Mouse (Mus musculus) liver, embryonic 11.5 days (tissue): Measurements from ENCODE around the gene Vmn1r222. TPM values are rescaled to one million over a fixed set of nuclear protein-coding genes. Genes with fewer than 3 reads are reported as not detected.
"Not testable (repeated sequence)": the region's sequence is repeated elsewhere in the genome, so short reads cannot be mapped to it uniquely, and the experiment has no call there.

ENCODE experiments used
- ATAC-seq: fragments of 200-750 bp; cut with Nextera tagmentation; replicated peaks from 2 replicates; pipeline ENCODE4 v1.8.0; 2017; ENCODE audit warnings: moderate number of reproducible peaks, mild to moderate bottlenecking, moderate TSS enrichment, moderate library complexity; ENCODE audit not compliant: low FRiP score
- DNase-seq: peaks from one replicate; pipeline ENCODE4 v3.0.0-alpha.2; 2017; ENCODE audit warnings: low spot score
- H3K27ac ChIP-seq: fragments of 300-500 bp; sonication (generic); 2 replicates; pipeline ENCODE4 v1.5.1; 2014; ENCODE audit warnings: mild to moderate bottlenecking, low read depth, low read length, control low read depth
- H3K27me3 ChIP-seq: fragments of 300-500 bp; sonication (generic); replicated peaks from 2 replicates; pipeline ENCODE4 v1.6.1; 2014; ENCODE audit warnings: low read length, mixed read lengths; ENCODE audit not compliant: control insufficient read depth, insufficient read depth
- H3K36me3 ChIP-seq: fragments of 300-500 bp; sonication (generic); 2 replicates; pipeline ENCODE4 v1.6.1; 2014; ENCODE audit warnings: mild to moderate bottlenecking, low read length, moderate library complexity, mixed read lengths; ENCODE audit not compliant: control insufficient read depth, insufficient read depth
- H3K4me1 ChIP-seq: fragments of 300-500 bp; sonication (generic); replicated peaks from 2 replicates; pipeline ENCODE4 v1.6.1; 2014; ENCODE audit warnings: low read length, mixed read lengths; ENCODE audit not compliant: control insufficient read depth, insufficient read depth
- H3K4me2 ChIP-seq: fragments of 300-500 bp; sonication (generic); 2 replicates; pipeline ENCODE4 v1.6.1; 2014; ENCODE audit warnings: mild to moderate bottlenecking, control low read depth, moderate library complexity
- H3K4me3 ChIP-seq: fragments of 300-500 bp; sonication (generic); 2 replicates; pipeline ENCODE4 v1.5.1; 2014; ENCODE audit warnings: low read depth, low read length, control low read depth
- H3K9ac ChIP-seq: fragments of 300-500 bp; sonication (generic); 2 replicates; pipeline ENCODE4 v1.6.1; 2014; ENCODE audit warnings: low read depth, low read length, control low read depth
- H3K9me3 ChIP-seq: fragments of 300-500 bp; sonication (generic); 2 replicates; pipeline ENCODE4 v1.6.1; 2016; ENCODE audit warnings: low read length, inconsistent platforms, mixed read lengths; ENCODE audit not compliant: control insufficient read depth
- WGBS: fragments of 180-500 bp; shearing (Covaris S2); extraction: QIAGEN DNeasy Blood & Tissue Kit; methylation state at CpG from one replicate; pipeline ENCODE4 v1.1.7; 2014; 5-methylcytosine and 5-hydroxymethylcytosine counted together
- polyA plus RNA-seq: library from polyadenylated mRNA; unstranded; fragments of >200 nt; fragmentation: Nextera tagmentation; extraction: Ambion mirVana; gene quantifications from 2 replicates; pipeline ENCODE4 v1.2.1, GENCODE M21; 2014

The Vmn1r222 gene
- polyA plus RNA-seq, 1 experiment from 2014 or later = not detected

- no peak for ATAC-seq
- no peak overlapping the region for H3K27ac ChIP-seq
- WGBS = 77% methylated on average over 2 of the region's 2 CpGs
- DNase-seq = no peak
- H3K4me3 ChIP-seq = no peak overlapping the region
- H3K9ac ChIP-seq = no peak overlapping the region
- no peaks in the 10 kb centered on the region for H3K27me3 ChIP-seq
- no peaks in the 10 kb centered on the region for H3K9me3 ChIP-seq
- no peak overlapping the region for H3K4me2 ChIP-seq
- H3K36me3 ChIP-seq = no peaks in the 10 kb centered on the region
- no peaks in the 10 kb centered on the region for H3K4me1 ChIP-seq
Measured at GRCm38 (mm10) chr13:23258546-23259048, 22.9 kb upstream of the Vmn1r222 start.

GRCm38 (mm10) chr13:23246834-23247233 is 11.1 kb upstream of the Vmn1r222 start, which contains the start of gene Vmn1r223:
TSS of gene Vmn1r223 (plus strand) at chr13:23247134.
- not testable (repeated sequence) for H3K36me3 ChIP-seq, H3K27me3 ChIP-seq, DNase-seq, ATAC-seq, H3K4me3 ChIP-seq, H3K4me1 ChIP-seq, H3K27ac ChIP-seq, H3K4me2 ChIP-seq, H3K9ac ChIP-seq, H3K9me3 ChIP-seq
- WGBS = 76% methylated on average over 1 of the region's 1 CpGs

- H3K27ac ChIP-seq, H3K4me1 ChIP-seq, H3K36me3 ChIP-seq, H3K4me3 ChIP-seq, H3K4me2 ChIP-seq, ATAC-seq, H3K9me3 ChIP-seq, H3K27me3 ChIP-seq, H3K9ac ChIP-seq, DNase-seq: not testable (repeated sequence)
- WGBS = 67% methylated on average over 2 of the region's 2 CpGs
Measured at GRCm38 (mm10) chr13:23213827-23214226, 21.9 kb downstream of the Vmn1r222 start, which contains the start of gene Vmn1r221. TSS of gene Vmn1r221 (plus strand) at chr13:23214127.

DNA sequence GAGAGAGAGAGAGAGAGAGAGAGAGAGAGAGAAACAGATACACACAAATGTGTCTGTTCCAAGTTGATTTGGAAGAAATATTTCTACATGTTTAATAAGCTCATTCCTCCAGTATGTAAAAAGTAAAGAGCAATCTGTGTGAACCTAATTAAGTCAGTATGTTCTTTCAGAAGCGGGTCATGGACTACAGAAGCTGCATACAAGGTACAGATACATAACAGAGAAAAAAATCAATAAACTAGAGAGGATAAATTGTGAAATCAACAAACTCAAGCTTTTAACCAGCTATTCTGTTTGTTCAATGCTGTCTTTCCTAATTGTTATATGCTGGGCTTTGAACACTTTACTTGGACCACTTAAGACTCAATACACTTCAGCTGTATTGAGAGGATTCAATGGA is 31.9 kb downstream of the Vmn1r222 start:
- not testable (repeated sequence) for H3K4me2 ChIP-seq, H3K4me1 ChIP-seq, H3K27me3 ChIP-seq, H3K4me3 ChIP-seq, H3K36me3 ChIP-seq, H3K27ac ChIP-seq, H3K9ac ChIP-seq, H3K9me3 ChIP-seq, DNase-seq, ATAC-seq
- 70% methylated on average over 1 of the region's 1 CpGs for WGBS

DNA sequence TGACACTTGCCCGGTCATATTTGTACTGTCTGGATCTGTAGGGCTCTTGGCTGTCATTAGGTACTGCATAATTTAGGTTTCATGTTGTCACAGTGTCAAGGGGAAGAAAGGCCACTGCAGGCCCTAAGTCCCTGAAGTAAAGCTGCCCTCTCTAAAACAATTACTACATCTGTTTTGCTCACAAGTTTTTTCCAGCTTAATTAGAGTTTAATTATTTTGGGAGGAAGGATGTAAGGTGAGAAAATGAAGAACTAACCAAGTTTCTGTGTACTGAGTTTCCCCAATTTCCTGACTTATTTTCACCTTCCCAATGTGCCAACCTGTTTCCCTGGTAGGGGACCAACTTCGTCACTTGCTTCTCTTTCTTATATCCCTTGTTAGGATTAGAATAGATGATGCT is 47.9 kb downstream of the Vmn1r222 start, which contains the start of gene Vmn1r220:
TSS of gene Vmn1r220 (minus strand) at position 101 of the 400 bp plus-strand sequence.
- Histone ChIP-seq H3K9me3 (no peaks in the 10 kb centered on the region), H3K4me3 (no peak within 1 kb of the TSS), H3K4me1 (no peaks in the 10 kb centered on the region), H3K9ac (no peak within 1 kb of the TSS), H3K36me3 (no peaks in the 10 kb centered on the region), H3K27ac (no peak within 1 kb of the TSS), H3K27me3 (no peaks in the 10 kb centered on the region), H3K4me2 (no peak within 1 kb of the TSS)
- 80% methylated on average over 2 of the region's 2 CpGs for WGBS
- DNase-seq = no peak
- ATAC-seq = no peak

Other genes starting within 250 kb of the Vmn1r222 start
- gene Vmn1r213, start 228.3 kb downstream of the Vmn1r222 start, polyA plus RNA-seq = not detected in 2 replicates
- not detected in 2 replicates for gene Vmn1r214, start 205.5 kb downstream of the Vmn1r222 start, polyA plus RNA-seq
- gene Vmn1r215, start 167.9 kb downstream of the Vmn1r222 start, polyA plus RNA-seq = not detected in 2 replicates
- gene Vmn1r217, start 117.7 kb downstream of the Vmn1r222 start, polyA plus RNA-seq = not detected in 2 replicates
- gene Vmn1r218, start 102.8 kb downstream of the Vmn1r222 start, polyA plus RNA-seq = not detected in 2 replicates
- not detected in 2 replicates for gene Vmn1r219, start 76.6 kb downstream of the Vmn1r222 start, polyA plus RNA-seq
- not detected in 2 replicates for gene Vmn1r220, start 48.0 kb downstream of the Vmn1r222 start, polyA plus RNA-seq
- not detected in 2 replicates for gene Vmn1r221, start 21.8 kb downstream of the Vmn1r222 start, polyA plus RNA-seq
- gene Vmn1r223, start 11.2 kb upstream of the Vmn1r222 start, polyA plus RNA-seq = not detected in 2 replicates
- 36.4 and 37.0 TPM in 2 replicates for gene Zfp322a, start 133.3 kb upstream of the Vmn1r222 start, polyA plus RNA-seq
- 13.1 and 13.4 TPM in 2 replicates for gene Abt1, start 187.9 kb upstream of the Vmn1r222 start, polyA plus RNA-seq
- gene Btn1a1, start 230.0 kb upstream of the Vmn1r222 start, polyA plus RNA-seq = 1.8 and 2.2 TPM in 2 replicates